Mouse (Mus musculus): Measurements from ENCODE around the gene Prr19.
"Not testable (repeated sequence)": the region's sequence is repeated elsewhere in the genome, so short reads cannot be mapped to it uniquely, and the experiment has no call there.

Prr19 gene

DNA sequence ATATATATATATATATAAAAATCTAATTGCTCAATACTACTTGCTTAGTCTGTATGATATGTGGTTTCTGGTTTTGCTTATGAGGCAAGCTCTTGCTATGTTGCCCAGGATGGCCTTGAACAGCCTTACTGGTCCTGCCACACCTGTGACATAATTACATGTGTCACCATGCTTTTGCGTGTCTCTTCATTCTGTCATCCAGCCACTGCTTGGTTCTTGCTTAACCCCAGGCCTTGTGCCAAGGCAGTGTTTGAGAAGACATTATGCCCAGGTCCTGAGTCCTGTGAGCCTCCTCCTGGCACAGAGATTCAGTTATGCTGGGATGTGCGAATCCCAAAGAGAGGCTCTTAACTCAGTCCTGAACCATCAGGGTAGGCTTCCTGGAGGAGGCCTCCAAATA lies 22.0 kb downstream of the Prr19 start:
- DNase-seq = no peak

DNA sequence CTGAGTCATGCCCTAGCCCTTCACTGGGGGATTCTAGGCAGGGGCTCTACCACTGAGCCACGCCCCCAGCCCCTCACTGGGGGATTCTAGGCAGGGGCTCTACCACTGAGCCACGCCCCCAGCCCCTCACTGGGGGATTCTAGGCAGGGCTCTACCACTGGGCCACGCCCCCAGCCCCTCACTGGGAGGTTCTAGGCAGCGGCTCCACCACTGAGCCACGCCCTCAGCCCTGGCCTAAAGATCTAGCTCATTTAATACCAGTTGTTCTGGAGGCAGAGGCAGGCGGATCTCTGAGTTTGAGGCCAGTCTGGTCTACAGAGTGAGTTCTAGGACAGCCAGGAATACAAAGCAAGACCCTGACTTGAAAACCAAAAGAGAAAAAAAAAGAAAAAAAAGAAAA lies 24.2 kb downstream of the Prr19 start:
- not testable (repeated sequence) for DNase-seq

DNA sequence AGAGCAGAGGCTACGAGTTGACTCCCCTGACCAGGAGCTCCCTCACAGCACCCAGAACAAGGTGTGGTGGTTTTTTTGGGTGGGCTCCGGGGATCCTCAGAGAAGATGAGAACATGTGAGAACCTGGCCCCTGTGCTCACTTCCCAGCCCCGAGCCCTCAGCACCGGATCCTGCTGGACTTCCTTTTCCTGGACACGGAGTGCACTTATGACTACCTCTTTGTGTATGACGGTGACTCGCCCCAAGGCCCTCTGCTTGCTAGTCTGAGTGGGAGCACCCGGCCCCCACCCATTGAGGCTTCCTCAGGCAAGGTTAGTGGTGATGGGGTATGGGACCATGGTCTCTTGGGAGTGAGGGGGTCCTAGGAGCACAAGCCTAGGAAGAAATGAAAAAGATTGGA lies 25.0 kb downstream of the Prr19 start:
- peak in 1 of 2 experiments; percentile 22 for DNase-seq

DNA sequence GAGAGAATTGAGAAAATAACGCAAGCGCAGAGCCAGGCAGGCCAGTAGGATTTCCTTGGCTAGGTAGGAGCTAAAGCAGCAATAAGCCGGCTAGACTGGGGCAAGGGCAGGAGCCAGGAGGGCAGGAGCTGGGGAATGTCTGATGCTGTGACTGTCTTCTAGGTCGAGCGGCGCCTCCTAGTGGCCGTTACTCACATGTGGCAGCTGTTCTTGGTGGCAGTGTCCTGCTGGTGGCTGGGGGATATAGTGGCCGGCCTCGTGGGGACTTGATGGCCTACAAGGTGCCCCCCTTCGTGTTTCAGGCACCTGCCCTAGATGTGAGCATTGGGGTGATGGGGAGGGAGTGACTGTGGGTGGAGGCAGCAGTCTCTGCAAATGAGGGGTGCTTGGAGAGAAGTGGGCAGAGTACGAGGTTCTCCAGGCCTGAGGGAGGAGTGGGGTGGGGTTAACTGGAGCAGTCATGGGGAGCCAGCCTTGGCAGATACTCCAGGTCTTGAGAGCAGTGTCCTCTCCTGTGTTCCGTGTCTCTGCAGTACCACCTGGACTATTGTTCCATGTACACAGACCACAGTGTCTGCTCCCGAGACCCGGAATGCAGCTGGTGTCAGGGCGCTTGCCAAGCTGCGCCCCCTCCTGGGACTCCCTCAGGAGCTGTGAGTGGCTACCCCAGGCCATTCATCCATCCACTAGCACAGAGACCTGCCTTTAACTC lies 32.5 kb downstream of the Prr19 start:
- peak; percentile 88 to 91 for DNase-seq

- DNase-seq = no peak
These were observed 33.3 kb downstream of the Prr19 start for GRCm38 (mm10) chr7:25334472-25334871.

DNA sequence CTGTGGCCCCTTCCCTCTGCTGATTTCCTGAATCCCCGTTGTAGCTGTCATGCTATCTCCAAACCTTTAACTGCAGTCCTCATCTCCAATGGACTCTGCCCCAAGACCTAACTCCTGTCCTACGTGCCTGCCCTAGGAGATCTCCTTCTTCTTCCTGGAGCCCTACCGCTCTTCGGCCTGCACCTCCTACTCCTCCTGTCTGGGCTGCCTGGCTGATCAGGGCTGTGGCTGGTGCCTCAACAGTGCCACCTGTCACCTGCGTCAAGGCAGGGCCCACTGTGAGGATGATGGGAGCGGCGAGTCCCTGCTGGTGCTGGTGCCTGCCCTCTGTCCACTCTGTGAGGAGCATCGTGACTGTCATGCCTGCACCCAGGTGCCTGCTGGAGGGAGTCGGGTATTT lies 38.1 kb downstream of the Prr19 start:
- DNase-seq = no peak

DNA sequence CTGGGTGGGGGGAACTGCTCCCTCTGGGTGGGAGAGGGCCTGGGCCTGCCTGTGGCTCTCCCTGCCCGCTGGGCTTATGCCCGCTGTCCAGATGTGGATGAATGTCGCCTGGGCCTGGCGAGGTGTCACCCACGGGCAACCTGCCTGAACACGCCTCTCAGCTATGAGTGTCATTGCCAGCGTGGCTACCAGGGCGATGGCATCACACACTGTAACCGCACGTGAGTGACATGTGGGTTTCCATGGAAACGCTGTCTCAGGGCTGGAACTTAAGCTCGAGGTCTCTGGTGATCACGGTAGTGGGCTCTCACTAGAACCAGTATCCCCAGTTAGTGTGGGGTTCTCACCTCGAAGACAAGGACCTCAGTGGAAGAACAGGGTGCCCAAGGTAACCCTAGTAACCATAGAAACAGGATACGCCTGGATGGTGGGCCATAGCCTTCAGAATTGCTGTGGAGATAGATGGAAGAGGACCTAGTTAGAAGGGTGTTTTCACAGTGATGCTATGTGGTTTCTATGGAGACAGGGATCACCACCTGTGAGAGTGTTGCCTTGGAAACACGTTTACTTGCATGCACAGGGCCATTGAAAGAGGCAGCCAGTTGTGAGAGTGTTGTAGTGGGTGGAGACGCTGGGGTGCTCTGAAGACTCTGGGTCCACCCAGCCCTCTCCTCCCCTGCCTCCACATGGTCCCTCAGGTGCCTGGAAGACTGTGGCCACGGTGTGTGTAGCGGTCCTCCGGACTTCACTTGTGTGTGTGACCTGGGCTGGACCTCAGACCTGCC lies 40.0 kb downstream of the Prr19 start:
- DNase-seq = no peak

- no peak for DNase-seq
These were observed 47.6 kb downstream of the Prr19 start for GRCm38 (mm10) chr7:25348861-25349260.
